Mouse (Mus musculus): ENCODE data around the gene Arid3a. TPM values are rescaled to one million over a fixed set of nuclear protein-coding genes. Genes with fewer than 3 reads are reported as not detected.

Gene Arid3a
- polyA plus RNA-seq (2017; shearing (Covaris generic)) = 4.1 TPM

DNA sequence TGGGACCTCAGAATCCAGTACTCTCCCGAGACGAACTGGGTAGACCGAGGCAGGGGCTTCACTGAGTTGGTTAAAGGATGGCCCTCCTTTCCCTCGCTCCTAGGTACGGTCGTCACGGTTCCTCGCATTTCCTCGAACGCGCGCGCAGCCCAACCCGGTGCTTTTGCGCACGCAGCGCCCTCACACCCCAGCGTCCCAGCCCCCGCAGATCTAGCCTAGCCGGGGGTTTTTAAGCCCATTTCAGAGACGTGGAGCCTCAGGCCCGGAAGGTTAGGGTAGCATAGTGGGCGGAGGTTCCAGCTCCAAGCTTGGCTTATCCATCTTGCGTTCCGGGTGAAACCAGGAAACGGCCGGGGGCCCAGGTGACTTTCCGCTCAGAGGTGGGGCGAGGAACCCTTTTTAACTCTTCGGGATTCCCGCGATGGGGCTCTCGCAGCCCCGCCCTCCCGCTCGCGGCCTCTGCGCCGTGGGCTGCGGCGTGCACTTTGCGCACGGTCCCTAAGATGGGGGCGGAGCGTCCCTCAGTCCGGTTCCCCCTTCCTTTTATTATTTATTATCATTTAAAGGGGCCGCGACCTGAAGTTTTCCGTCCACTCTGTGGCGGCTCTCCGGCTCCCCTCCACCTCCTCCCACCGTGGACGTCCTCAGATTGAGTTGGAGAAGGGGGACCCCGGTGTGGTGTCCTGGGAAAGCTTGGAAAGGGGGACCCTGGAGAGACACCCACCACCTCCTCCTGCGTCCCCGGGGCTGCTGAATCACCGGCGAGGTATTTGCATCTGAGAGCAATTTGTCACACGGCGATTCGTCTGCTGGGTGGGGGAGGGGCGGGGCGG lies at the start of gene Arid3a:
Gene Arid3a (plus strand): TSS at position 553 of the 833 bp plus-strand sequence.

DNA sequence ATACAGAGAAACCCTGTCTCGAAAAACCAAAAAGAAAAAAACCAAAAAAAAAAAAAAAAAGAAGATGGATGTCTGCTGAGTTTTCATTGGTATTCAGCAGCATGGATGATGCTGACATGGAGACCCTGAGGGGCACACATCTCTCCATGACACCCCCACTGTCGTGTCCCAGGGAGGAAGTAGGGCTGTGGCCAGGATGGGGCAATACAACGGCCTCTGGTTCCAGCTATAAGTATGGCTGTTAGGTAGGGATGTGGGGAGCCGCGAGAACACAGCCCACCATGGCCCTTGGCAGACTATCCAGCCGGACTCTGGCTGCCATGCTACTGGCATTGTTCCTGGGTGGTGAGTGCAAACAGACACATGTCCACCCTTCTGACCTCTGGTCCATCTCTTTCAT lies 40.8 kb upstream of the Arid3a start, which contains the start of gene Elane:
Gene Elane (plus strand): TSS at position 194 of the 400 bp plus-strand sequence.

DNA sequence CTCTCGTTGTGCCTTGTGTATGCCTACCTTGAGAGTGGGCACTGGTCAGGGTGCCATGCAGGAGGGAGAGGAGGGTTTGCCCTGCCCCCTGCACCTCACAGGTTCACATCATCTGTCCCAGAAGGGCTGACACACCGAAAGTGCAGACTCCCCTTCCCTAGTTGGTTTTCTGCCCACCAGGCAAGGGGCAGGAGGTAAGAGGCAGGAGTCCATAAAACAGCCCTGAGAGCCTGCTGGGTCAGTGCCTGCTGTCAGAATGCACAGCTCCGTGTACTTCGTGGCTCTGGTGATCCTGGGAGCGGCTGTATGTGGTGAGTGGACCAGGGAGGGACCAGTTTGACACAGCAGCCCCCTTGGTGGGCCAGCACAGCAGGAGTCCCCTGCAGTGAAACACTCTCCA lies 36.2 kb upstream of the Arid3a start, which contains the start of gene Cfd:
Gene Cfd (plus strand): TSS at position 184 of the 400 bp plus-strand sequence.

DNA sequence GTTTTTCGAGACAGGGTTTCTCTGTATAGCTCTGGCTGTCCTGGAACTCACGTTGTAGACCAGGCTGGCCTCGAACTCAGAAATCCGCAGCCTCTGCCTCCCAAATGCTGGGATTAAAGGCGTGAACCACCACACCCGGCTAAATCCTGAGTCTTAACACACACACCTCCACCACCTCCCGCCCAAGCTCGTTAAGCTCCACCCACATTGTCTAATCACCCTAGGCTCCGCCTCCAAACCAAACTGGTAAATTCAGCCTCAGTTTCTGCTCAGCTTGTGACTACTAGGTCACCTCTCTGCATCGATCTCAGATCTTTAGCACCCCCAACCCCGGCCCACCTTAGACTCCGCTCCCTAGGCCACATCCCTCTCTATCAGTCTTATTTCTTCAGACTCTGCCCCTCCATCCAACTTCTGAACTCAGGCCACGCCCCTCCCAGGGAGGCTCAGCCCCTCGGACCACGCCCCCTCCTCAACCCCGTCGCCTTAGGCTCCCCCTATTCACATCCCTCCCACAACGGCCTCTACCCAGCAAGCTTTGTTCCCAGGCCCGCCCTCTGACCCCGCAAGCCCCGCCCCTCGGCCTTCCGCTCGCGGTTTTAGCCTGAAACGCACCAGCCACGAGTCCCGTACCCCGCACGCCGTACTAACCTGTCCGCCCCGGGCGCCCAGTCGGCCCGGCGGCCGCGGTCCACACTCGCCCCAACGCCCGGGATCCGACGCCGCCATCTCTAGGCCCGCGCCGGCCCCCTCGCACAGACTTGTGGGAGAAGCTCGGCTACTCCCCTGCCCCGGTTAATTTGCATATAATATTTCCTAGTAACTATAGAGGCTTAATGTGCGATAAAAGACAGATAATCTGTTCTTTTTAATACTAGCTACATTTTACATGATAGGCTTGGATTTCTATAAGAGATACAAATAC lies 18.4 kb upstream of the Arid3a start, which contains the start of gene Med16:
Gene Med16 (minus strand): TSS at position 757 of the 925 bp plus-strand sequence.

DNA sequence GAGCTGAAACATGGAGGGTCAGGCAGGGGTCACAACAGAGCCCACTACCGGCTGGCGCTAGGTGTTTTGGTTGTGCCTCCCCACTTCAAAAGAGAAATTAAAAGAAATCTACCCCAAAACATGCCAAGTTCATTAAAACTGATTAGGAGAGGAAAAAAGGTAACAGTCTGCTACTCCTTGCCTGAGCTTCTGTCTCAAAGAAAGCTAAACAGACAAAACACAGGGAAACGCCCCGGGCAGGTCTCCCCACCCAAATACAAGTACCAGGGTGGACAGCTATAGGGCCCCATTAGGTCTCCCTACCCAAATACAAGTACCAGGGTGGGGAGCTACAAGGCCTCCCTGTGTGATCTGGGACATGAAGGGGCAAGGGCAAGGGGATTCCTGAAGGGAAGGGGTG lies 16.3 kb upstream of the Arid3a start, which contains the start of gene Gm26602:
Gene Gm26602 (plus strand): TSS at position 301 of the 400 bp plus-strand sequence.

DNA sequence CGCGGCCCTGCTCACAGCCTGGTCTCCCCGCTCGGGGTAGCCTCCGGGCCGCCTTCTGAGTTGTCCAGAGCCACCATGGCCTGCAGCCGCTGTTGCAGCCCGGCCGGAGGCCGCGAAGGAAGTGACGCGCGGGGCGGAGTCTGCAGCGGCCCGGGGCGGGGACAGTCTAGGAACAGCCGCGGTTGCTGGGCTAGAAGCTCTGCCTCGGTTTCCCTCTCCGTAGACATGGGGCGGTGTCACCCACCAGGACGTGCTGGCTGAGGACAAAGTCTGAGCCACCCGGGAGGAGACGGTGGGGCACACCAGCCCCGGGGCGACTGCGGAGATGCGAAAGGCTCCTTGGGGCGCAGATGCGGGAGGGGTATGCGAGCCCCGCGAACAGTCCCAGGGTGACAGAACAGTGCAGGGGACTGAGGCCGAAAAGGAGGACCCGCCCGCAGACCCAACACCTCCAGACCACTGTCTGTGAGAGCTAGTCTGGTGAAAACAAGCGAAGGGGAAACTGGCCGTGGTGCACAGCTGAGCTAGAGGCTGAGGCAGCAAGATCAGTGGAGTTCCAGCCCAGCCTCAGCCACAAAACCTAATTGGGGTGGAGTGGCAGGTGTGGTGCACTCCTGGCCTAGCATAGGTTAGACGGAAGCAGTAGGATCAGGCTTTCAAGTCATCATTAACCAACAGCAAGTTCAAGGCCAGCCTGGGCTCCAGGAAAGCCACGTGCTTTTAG lies 9.9 kb upstream of the Arid3a start, which contains the start of gene Kiss1r:
Gene Kiss1r (plus strand): TSS at position 164 of the 724 bp plus-strand sequence.

DNA sequence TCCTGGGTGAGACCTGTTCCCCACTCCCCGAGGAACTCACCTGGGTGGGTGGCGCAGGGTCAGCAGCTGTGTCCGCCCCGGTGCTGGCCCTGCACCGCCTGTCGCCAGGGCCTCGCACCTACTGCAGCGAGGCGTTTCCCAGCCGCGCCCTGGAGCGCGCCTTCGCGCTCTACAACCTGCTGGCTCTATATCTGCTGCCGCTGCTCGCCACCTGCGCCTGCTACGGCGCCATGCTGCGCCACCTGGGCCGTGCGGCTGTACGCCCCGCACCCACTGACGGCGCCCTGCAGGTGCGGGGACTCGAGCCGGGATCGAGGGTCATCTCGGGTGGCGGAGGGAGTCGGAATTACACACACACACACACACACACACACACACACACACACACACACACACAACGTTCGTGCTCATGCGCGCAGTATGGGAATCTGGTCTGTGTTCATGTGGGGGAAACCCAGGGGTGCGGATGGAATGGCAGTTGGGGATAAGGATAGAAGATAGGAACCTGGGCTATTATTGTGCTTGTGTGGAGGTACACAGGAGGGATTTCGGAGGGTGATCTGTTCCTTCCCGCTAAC lies 5.8 kb upstream of the Arid3a start, which contains the start of gene R3hdm4:
Gene R3hdm4 (minus strand): TSS at position 251 of the 578 bp plus-strand sequence.

DNA sequence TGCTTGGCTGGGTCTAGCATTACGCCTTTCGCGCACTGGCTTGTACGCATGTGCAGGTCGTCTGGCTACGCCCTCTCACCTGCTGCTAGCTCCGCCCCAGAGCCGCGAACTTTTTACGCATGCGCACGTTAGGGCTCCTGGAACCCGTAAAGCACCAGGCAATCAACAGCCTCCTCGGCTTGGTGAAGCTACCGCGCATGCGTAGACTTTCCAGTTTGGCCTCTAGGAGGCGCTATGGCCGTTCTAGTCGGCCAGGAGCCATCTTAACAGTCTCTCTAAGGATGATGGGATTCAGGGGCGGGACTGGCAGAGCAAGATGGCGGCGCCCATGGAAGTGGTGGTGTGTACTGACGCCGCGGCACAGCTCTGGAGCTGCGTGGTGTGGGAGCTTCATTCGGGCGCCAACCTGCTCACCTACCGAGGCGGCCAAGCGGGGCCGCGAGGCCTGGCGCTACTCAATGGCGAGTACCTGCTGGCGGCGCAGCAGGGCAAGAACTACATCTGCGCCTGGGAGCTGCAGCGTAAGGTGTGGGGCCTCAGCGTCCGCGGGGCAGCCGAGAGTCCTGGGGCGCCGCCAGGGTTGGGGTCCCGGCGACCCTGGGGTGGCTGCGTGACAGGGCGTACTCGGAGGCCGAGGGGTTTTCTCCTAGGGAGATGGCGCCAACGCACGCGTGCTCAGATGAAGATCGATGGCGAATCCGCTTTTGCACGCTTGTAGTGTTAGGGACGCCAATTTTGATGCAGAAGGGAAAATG lies 33.2 kb downstream of the Arid3a start, which contains the start of gene Wdr18:
Gene Wdr18 (plus strand): TSS at position 306 of the 755 bp plus-strand sequence.

DNA sequence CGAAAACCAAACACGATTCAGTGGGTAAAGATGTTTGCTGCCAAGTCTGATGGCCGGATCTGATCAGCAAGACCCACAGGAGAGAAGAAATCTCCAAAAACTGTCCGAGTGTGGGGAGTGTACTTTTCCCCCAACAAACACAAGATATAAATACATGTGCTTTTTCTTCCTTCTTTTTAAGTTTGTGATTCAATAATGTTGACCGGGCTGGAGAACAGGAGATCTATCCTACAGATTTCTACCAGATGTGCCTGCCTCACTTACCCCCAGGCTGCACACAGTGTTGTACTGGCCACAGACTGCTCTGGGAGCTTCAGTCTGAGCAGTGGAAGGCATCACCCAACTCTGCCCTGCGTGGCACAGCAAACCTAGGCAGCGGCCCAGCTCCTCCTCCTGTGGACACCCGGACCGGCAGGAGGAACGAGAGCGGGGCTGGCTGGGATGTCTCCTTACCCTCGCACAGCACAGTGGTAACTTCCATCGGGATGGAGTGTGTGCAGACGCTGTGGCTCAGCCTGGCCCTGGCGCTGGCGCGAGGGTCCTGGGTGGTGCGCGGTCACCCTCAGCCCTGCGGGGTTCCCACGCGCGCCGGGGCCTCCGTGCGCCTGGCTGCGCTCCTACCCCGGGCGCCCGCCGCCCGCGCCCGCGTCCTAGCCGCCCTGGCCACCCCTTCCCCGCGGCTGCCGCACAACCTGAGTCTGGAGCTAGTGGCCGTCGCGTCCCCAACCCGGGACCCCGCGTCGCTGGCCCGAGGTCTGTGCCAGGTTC lies 43.8 kb downstream of the Arid3a start, which contains the start of gene Grin3b:
Gene Grin3b (plus strand): TSS at position 301 of the 768 bp plus-strand sequence.

DNA sequence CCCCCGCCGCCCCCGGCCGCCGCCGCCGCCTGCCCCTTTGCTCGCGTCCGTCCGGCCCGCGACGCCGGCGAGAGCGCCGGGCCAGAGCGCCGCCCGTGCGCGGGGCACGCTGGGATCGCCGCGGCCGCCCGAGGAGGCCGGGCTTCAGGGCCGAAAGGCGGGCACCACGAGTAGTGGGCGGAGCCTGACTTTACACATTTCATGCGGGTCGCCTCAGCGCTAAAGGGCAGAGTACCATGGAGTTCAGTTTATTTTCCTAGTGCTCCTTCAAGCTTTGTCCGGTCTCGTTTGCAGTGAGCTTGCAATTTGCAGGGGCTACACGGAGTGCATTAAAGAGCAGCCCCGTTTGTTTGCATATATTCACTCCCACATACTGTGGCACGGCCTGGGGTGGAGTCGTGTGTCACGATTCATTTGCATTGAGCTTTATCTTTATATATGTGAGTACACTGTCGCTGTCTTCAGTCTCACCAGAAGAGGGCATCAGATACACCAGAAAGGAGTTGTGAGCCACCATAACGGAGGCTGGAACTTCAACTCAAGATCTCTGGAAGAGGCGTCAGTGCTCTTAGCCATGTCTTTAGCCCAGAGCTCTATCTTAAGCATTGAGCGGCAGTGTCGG lies 57.5 kb downstream of the Arid3a start, which contains the start of gene Tmem259:
Gene Tmem259 (minus strand): TSS at position 136 of the 622 bp plus-strand sequence.

DNA sequence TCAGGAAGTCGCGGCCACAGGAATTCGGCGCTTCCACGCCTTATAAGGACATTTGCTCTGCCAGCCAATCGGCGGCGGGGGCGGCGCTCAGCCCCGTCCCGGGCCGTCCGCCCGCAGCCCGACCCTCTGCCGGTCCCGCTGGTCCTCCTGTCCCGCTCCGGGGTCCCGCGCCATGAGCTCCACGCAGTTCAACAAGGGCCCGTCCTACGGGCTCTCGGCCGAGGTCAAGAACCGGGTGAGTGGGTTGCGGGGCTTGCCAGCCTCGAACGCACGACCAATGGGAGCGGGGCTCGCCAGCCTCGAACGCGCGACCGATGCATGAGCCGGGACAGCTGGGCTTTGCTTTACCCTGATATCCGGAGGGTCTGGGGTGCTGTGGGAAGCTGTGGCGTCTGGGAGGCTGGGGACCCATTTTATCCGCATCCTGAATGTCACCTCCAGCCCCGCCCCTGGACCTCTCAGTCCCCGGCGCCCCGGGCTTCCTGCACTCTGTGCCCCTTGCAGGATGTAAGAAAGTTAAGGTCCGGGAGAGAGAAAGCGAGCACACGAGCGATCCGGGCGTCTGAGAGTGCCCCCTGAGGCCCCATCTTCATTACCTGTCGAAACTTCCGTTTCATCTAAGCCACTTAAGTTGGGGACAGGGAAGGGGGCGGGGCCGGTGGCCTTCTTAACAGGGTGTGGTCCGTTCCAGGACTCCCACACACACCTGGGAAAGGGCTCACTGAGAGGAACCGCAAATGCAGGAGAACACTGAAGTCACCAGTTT lies 61.8 kb downstream of the Arid3a start, which contains the start of gene Cnn2:
Gene Cnn2 (plus strand): TSS at position 79 of the 766 bp plus-strand sequence.

DNA sequence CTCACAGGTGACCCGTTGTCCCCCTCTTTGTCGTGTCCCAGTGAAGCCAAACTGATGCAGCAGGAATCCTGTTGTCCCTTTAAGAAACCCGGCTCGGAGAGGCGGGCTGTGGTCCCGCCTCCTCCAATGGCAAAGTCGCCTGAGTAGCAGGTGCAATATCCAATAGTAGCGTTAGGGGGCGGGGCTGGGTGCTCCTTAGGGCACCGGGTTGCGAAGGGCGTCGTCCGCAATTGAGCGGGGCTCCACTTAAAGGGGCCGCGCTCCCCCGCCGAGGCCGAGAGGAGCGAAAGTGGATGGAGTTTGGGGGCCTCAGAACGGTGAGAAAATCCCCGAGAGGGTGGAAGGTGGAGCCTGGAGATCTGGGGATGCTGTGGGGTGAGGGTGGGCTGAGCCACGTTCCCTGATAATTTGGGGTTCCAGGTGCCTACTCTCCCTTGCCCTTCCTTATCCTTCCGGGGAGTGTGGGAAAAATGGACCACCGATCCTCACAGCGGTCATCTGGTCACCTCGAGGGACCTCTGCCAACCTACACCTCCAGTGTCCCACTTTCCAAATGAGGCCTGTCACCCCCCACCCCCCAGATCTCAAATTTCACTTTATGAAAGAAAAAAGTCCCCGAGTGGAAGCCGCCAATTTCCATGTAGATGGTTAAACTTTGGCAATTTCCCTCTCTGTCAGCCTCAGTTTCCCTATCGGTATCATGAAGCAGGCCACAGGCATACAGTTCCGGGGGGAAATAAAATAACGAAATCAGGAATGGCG lies 69.6 kb downstream of the Arid3a start, which contains the start of gene Abca7:
Gene Abca7 (plus strand): TSS at position 223 of the 762 bp plus-strand sequence.

Other genes starting within 250 kb of the Arid3a start
- 81.2 TPM for gene Cdc34, start 244.8 kb upstream of the Arid3a start, polyA plus RNA-seq (2017; shearing (Covaris generic))
- gene Gzmm, start 238.0 kb upstream of the Arid3a start, polyA plus RNA-seq (2017; shearing (Covaris generic)) = 0.90 TPM
- 151 TPM for gene Bsg, start 222.6 kb upstream of the Arid3a start, polyA plus RNA-seq (2017; shearing (Covaris generic))
- gene Hcn2, start 210.4 kb upstream of the Arid3a start, polyA plus RNA-seq (2017; shearing (Covaris generic)) = not detected
- 45.2 TPM for gene Polrmt, start 180.5 kb upstream of the Arid3a start, polyA plus RNA-seq (2017; shearing (Covaris generic))
- 0.21 TPM for gene Fgf22, start 172.0 kb upstream of the Arid3a start, polyA plus RNA-seq (2017; shearing (Covaris generic))
- gene Rnf126, start 160.1 kb upstream of the Arid3a start, polyA plus RNA-seq (2017; shearing (Covaris generic)) = 59.0 TPM
- 0.52 TPM for gene Fstl3, start 149.8 kb upstream of the Arid3a start, polyA plus RNA-seq (2017; shearing (Covaris generic))
- not detected for gene Prss57, start 136.1 kb upstream of the Arid3a start, polyA plus RNA-seq (2017; shearing (Covaris generic))
- gene Palm, start 133.5 kb upstream of the Arid3a start, polyA plus RNA-seq (2017; shearing (Covaris generic)) = 1.4 TPM
- gene Misp, start 106.1 kb upstream of the Arid3a start, polyA plus RNA-seq (2017; shearing (Covaris generic)) = not detected
- 654 TPM for gene Ptbp1, start 72.6 kb upstream of the Arid3a start, polyA plus RNA-seq (2017; shearing (Covaris generic))
- not detected for gene Prtn3, start 52.6 kb upstream of the Arid3a start, polyA plus RNA-seq (2017; shearing (Covaris generic))
- 12.7 TPM for gene Plppr3, start 52.4 kb upstream of the Arid3a start, polyA plus RNA-seq (2017; shearing (Covaris generic))
- gene Elane, start 40.8 kb upstream of the Arid3a start, polyA plus RNA-seq (2017; shearing (Covaris generic)) = not detected
- gene Cfd, start 36.2 kb upstream of the Arid3a start, polyA plus RNA-seq (2017; shearing (Covaris generic)) = not detected
- gene Med16, start 18.1 kb upstream of the Arid3a start, polyA plus RNA-seq (2017; shearing (Covaris generic)) = 36.7 TPM
- gene Gm26602, start 16.2 kb upstream of the Arid3a start, polyA plus RNA-seq (2017; shearing (Covaris generic)) = 16.0 TPM
- gene Kiss1r, start 10.1 kb upstream of the Arid3a start, polyA plus RNA-seq (2017; shearing (Covaris generic)) = 0.34 TPM
- 135 TPM for gene R3hdm4, start 5.8 kb upstream of the Arid3a start, polyA plus RNA-seq (2017; shearing (Covaris generic))
- 75.5 TPM for gene Wdr18, start 33.1 kb downstream of the Arid3a start, polyA plus RNA-seq (2017; shearing (Covaris generic))
- not detected for gene Grin3b, start 43.7 kb downstream of the Arid3a start, polyA plus RNA-seq (2017; shearing (Covaris generic))
- 31.5 TPM for gene Tmem259, start 57.3 kb downstream of the Arid3a start, polyA plus RNA-seq (2017; shearing (Covaris generic))
- gene Cnn2, start 61.5 kb downstream of the Arid3a start, polyA plus RNA-seq (2017; shearing (Covaris generic)) = 595 TPM
- gene Abca7, start 69.5 kb downstream of the Arid3a start, polyA plus RNA-seq (2017; shearing (Covaris generic)) = 64.3 TPM
- gene Arhgap45, start 89.6 kb downstream of the Arid3a start, polyA plus RNA-seq (2017; shearing (Covaris generic)) = 1,026 TPM
- 108 TPM for gene Polr2e, start 112.8 kb downstream of the Arid3a start, polyA plus RNA-seq (2017; shearing (Covaris generic))
- gene Gpx4, start 120.1 kb downstream of the Arid3a start, polyA plus RNA-seq (2017; shearing (Covaris generic)) = 302 TPM
- gene Sbno2, start 178.5 kb downstream of the Arid3a start, polyA plus RNA-seq (2017; shearing (Covaris generic)) = 74.3 TPM
- gene Stk11, start 188.8 kb downstream of the Arid3a start, polyA plus RNA-seq (2017; shearing (Covaris generic)) = 60.7 TPM
- 311 TPM for gene Atp5d, start 211.6 kb downstream of the Arid3a start, polyA plus RNA-seq (2017; shearing (Covaris generic))
- gene Cbarp, start 213.8 kb downstream of the Arid3a start, polyA plus RNA-seq (2017; shearing (Covaris generic)) = 7.2 TPM
- gene Midn, start 221.2 kb downstream of the Arid3a start, polyA plus RNA-seq (2017; shearing (Covaris generic)) = 2.8 TPM
- gene Cirbp, start 238.9 kb downstream of the Arid3a start, polyA plus RNA-seq (2017; shearing (Covaris generic)) = 325 TPM
- 19.5 TPM for gene 1600002K03Rik, start 245.9 kb downstream of the Arid3a start, polyA plus RNA-seq (2017; shearing (Covaris generic))